Mouse (Mus musculus): Measurements from ENCODE around the gene Ctdsp2. TPM values are rescaled to one million over a fixed set of nuclear protein-coding genes. Genes with fewer than 3 reads are reported as not detected.

Gene Ctdsp2
- polyA plus RNA-seq, 1 experiment from 2014 or later = 58.8 TPM

GRCm38 (mm10) chr10:126935556-126936381 lies 42.7 kb upstream of the Ctdsp2 start:
- Histone ChIP-seq H3K27ac (ENCODE audit: low read depth, low read length) (no peak overlapping the region), H3K9ac (ENCODE audit: low read length) (no peak overlapping the region)
- ATAC-seq (replicated peaks; ENCODE audit: low FRiP score) = no peak

DNA sequence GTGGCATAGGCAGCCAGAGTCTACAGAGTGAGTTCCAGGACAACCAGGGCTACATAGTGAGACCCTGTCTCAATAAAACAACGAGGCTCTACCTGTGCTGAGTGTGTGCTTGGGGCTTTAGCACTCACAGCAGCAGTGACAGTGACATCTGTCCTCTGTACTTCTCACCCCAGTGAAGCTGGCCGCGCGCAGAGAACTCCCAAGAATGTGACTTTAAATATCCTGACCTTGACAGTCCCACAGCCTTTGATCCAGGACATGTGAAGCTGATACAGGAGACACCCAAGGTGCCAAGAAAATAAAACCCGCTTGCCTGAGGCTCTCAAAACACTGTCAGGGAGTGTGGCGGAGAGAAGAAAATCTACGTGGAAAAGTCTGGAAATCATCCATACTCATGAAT lies 37.6 kb upstream of the Ctdsp2 start:
- 84% methylated on average over 7 of the region's 7 CpGs for WGBS
- Histone ChIP-seq H3K36me3 (ENCODE audit: control insufficient read depth, insufficient read depth, low read length) (no peaks in the 10 kb centered on the region), H3K9me3 (ENCODE audit: control insufficient read depth, low read length) (peaks cover 5% of the 10 kb centered on the region; the same call in 1 of the 2 replicates), H3K27ac (ENCODE audit: low read depth, low read length) (no peak overlapping the region), H3K4me2 (ENCODE audit: low read depth, low read length, severe bottlenecking) (no peak overlapping the region), H3K27me3 (ENCODE audit: control insufficient read depth, insufficient read depth, low read length) (no peaks in the 10 kb centered on the region), H3K4me3 (ENCODE audit: low read depth, low read length) (no peak overlapping the region), H3K9ac (ENCODE audit: low read length) (no peak overlapping the region), H3K4me1 (replicated peaks; ENCODE audit: control insufficient read depth, insufficient read depth, low read length) (no peaks in the 10 kb centered on the region)
- DNase-seq (ENCODE audit: low spot score) = no peak
- ATAC-seq (replicated peaks; ENCODE audit: low FRiP score) = no peak

More at GRCm38 (mm10) chr10:126935556-126936381, 42.7 kb upstream of the Ctdsp2 start:
- no peaks in the 10 kb centered on the region for H3K27me3 ChIP-seq (ENCODE audit: control insufficient read depth, insufficient read depth, low read length)
- WGBS = 67% methylated on average over 18 of the region's 18 CpGs
- no peak overlapping the region for H3K4me3 ChIP-seq (ENCODE audit: low read depth, low read length)
- no peaks in the 10 kb centered on the region for H3K36me3 ChIP-seq (ENCODE audit: control insufficient read depth, insufficient read depth, low read length)
- H3K4me1 ChIP-seq (replicated peaks; ENCODE audit: control insufficient read depth, insufficient read depth, low read length) = peaks cover 3% of the 10 kb centered on the region; the same call in 1 of the 2 replicates
- peaks cover 5% of the 10 kb centered on the region; the same call in 1 of the 2 replicates for H3K9me3 ChIP-seq (ENCODE audit: control insufficient read depth, low read length)
- no peak overlapping the region for H3K4me2 ChIP-seq (ENCODE audit: low read depth, low read length, severe bottlenecking)
- no peak for DNase-seq (ENCODE audit: low spot score)

GRCm38 (mm10) chr10:126945531-126945930 lies 33.0 kb upstream of the Ctdsp2 start:
- 81% methylated on average over 5 of the region's 5 CpGs for WGBS
- H3K4me2 ChIP-seq (ENCODE audit: low read depth, low read length, severe bottlenecking) = no peak overlapping the region
- ATAC-seq (replicated peaks; ENCODE audit: low FRiP score) = no peak

GRCm38 (mm10) chr10:126949824-126950223 lies 28.7 kb upstream of the Ctdsp2 start:
- no peak for ATAC-seq (replicated peaks; ENCODE audit: low FRiP score)
- Histone ChIP-seq H3K27ac (ENCODE audit: low read depth, low read length) (no peak overlapping the region), H3K36me3 (ENCODE audit: control insufficient read depth, insufficient read depth, low read length) (no peaks in the 10 kb centered on the region), H3K4me2 (ENCODE audit: low read depth, low read length, severe bottlenecking) (no peak overlapping the region), H3K9me3 (ENCODE audit: control insufficient read depth, low read length) (no peaks in the 10 kb centered on the region), H3K4me1 (replicated peaks; ENCODE audit: control insufficient read depth, insufficient read depth, low read length) (no peaks in the 10 kb centered on the region), H3K4me3 (ENCODE audit: low read depth, low read length) (no peak overlapping the region), H3K27me3 (ENCODE audit: control insufficient read depth, insufficient read depth, low read length) (no peaks in the 10 kb centered on the region), H3K9ac (ENCODE audit: low read length) (no peak overlapping the region)
- no peak for DNase-seq (ENCODE audit: low spot score)
- WGBS = 82% methylated on average over 5 of the region's 5 CpGs

More at GRCm38 (mm10) chr10:126945531-126945930, 33.0 kb upstream of the Ctdsp2 start:
- no peak for DNase-seq (ENCODE audit: low spot score)
- Histone ChIP-seq H3K9me3 (ENCODE audit: control insufficient read depth, low read length) (no peaks in the 10 kb centered on the region), H3K27me3 (ENCODE audit: control insufficient read depth, insufficient read depth, low read length) (no peaks in the 10 kb centered on the region), H3K27ac (ENCODE audit: low read depth, low read length) (no peak overlapping the region), H3K9ac (ENCODE audit: low read length) (no peak overlapping the region), H3K36me3 (ENCODE audit: control insufficient read depth, insufficient read depth, low read length) (no peaks in the 10 kb centered on the region), H3K4me3 (ENCODE audit: low read depth, low read length) (no peak overlapping the region), H3K4me1 (replicated peaks; ENCODE audit: control insufficient read depth, insufficient read depth, low read length) (no peaks in the 10 kb centered on the region)

DNA sequence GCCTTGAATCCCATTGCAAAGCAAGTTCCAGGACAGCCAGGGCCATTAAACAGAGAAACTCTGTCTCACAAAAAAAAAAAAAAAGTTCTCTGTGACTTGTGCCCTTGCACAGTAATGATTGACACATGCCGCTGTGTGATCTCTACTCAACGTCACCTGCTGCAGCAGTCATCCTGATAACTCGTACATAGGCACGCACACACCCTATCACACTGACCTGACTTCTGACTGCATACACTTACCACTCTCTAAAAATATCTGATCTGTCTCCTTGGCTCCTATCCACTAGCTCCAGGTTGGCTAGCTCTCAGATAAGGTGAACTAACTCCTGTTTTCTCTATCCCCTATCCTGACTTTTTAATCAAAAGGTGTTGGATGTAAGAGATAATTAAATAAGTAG lies 27.9 kb upstream of the Ctdsp2 start:
- no peak for DNase-seq (ENCODE audit: low spot score)
- Histone ChIP-seq H3K9me3 (ENCODE audit: control insufficient read depth, low read length) (no peaks in the 10 kb centered on the region), H3K9ac (ENCODE audit: low read length) (no peak overlapping the region), H3K27me3 (ENCODE audit: control insufficient read depth, insufficient read depth, low read length) (no peaks in the 10 kb centered on the region), H3K4me2 (ENCODE audit: low read depth, low read length, severe bottlenecking) (no peak overlapping the region), H3K27ac (ENCODE audit: low read depth, low read length) (no peak overlapping the region), H3K4me1 (replicated peaks; ENCODE audit: control insufficient read depth, insufficient read depth, low read length) (no peaks in the 10 kb centered on the region), H3K4me3 (ENCODE audit: low read depth, low read length) (no peak overlapping the region), H3K36me3 (ENCODE audit: control insufficient read depth, insufficient read depth, low read length) (no peaks in the 10 kb centered on the region)
- 92% methylated on average over 4 of the region's 4 CpGs for WGBS
- ATAC-seq (replicated peaks; ENCODE audit: low FRiP score) = no peak

DNA sequence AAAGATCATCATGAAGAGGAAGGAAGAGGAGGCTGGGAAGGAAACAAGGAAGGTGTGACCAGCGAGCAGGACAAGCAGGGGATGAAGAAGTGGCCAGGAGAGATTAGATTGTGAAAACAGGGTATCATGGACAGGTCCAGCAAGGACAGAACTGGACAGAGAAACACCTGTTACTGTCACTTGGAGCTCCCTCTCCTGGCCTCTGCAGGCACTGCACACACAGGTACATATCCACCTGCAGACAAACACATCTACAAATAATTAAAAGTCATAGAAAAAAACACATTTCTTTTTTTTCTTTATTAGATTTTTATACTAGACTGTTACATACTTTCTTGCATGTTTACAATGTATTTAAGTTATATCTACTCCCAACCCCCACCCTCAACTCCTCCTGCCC lies 26.1 kb upstream of the Ctdsp2 start:
- no peaks in the 10 kb centered on the region for H3K9me3 ChIP-seq (ENCODE audit: control insufficient read depth, low read length)
- WGBS = 88% methylated on average over 1 of the region's 1 CpGs
- H3K27ac ChIP-seq (ENCODE audit: low read depth, low read length) = no peak overlapping the region
- H3K9ac ChIP-seq (ENCODE audit: low read length) = no peak overlapping the region
- H3K4me3 ChIP-seq (ENCODE audit: low read depth, low read length) = no peak overlapping the region
- no peaks in the 10 kb centered on the region for H3K36me3 ChIP-seq (ENCODE audit: control insufficient read depth, insufficient read depth, low read length)
- H3K4me2 ChIP-seq (ENCODE audit: low read depth, low read length, severe bottlenecking) = no peak overlapping the region
- ATAC-seq (replicated peaks; ENCODE audit: low FRiP score) = no peak
- H3K27me3 ChIP-seq (ENCODE audit: control insufficient read depth, insufficient read depth, low read length) = no peaks in the 10 kb centered on the region
- H3K4me1 ChIP-seq (replicated peaks; ENCODE audit: control insufficient read depth, insufficient read depth, low read length) = peaks cover 6% of the 10 kb centered on the region
- DNase-seq (ENCODE audit: low spot score) = no peak

GRCm38 (mm10) chr10:126953029-126953471 lies 25.5 kb upstream of the Ctdsp2 start:
- no peak overlapping the region for H3K27ac ChIP-seq (ENCODE audit: low read depth, low read length)
- H3K4me3 ChIP-seq (ENCODE audit: low read depth, low read length) = no peak overlapping the region
- DNase-seq (ENCODE audit: low spot score) (no peak), ATAC-seq (replicated peaks; ENCODE audit: low FRiP score) (no peak)
- no peaks in the 10 kb centered on the region for H3K27me3 ChIP-seq (ENCODE audit: control insufficient read depth, insufficient read depth, low read length)
- WGBS = 89% methylated on average over 3 of the region's 3 CpGs
- no peak overlapping the region for H3K4me2 ChIP-seq (ENCODE audit: low read depth, low read length, severe bottlenecking)
- no peak overlapping the region for H3K9ac ChIP-seq (ENCODE audit: low read length)
- H3K4me1 ChIP-seq (replicated peaks; ENCODE audit: control insufficient read depth, insufficient read depth, low read length) = peaks cover 12% of the 10 kb centered on the region
- no peaks in the 10 kb centered on the region for H3K36me3 ChIP-seq (ENCODE audit: control insufficient read depth, insufficient read depth, low read length)
- no peaks in the 10 kb centered on the region for H3K9me3 ChIP-seq (ENCODE audit: control insufficient read depth, low read length)

- Histone ChIP-seq H3K9me3 (ENCODE audit: control insufficient read depth, low read length) (no peaks in the 10 kb centered on the region), H3K9ac (ENCODE audit: low read length) (peak overlapping the region; percentile 52), H3K36me3 (ENCODE audit: control insufficient read depth, insufficient read depth, low read length) (no peaks in the 10 kb centered on the region), H3K27me3 (ENCODE audit: control insufficient read depth, insufficient read depth, low read length) (no peaks in the 10 kb centered on the region), H3K4me1 (replicated peaks; ENCODE audit: control insufficient read depth, insufficient read depth, low read length) (peaks cover 15% of the 10 kb centered on the region), H3K4me2 (ENCODE audit: low read depth, low read length, severe bottlenecking) (peak overlapping the region; percentile 45), H3K4me3 (ENCODE audit: low read depth, low read length) (no peak overlapping the region), H3K27ac (ENCODE audit: low read depth, low read length) (peak overlapping the region; percentile 78)
- DNase-seq (ENCODE audit: low spot score) (peak; percentile 61), ATAC-seq (replicated peaks; ENCODE audit: low FRiP score) (peak; percentile 22)
- WGBS = 5% methylated on average over 15 of the region's 15 CpGs
Observed at GRCm38 (mm10) chr10:126956692-126957358, 21.7 kb upstream of the Ctdsp2 start.
